Mouse (Mus musculus): ENCODE measurements around the gene Rnf6. TPM values are rescaled to one million over a fixed set of nuclear protein-coding genes. Genes with fewer than 3 reads are reported as not detected.

Gene Rnf6
- polyA plus RNA-seq, 1 experiment from 2014 or later: 63.3 TPM

Other genes starting within 250 kb of the Rnf6 start
- not detected in 2 replicates for gene Cyp3a25, start 211.9 kb downstream of the Rnf6 start, polyA plus RNA-seq (2015; fragmentation: Nextera tagmentation; extraction: Ambion mirVana)
- not detected in 2 replicates for gene Cyp3a59, start 142.3 kb downstream of the Rnf6 start, polyA plus RNA-seq (2015; fragmentation: Nextera tagmentation; extraction: Ambion mirVana)
- gene Gm5565, start 61.0 kb downstream of the Rnf6 start, polyA plus RNA-seq (2015; fragmentation: Nextera tagmentation; extraction: Ambion mirVana): not detected in 2 replicates
- not detected in 2 replicates for gene Gm6309, start 50.8 kb downstream of the Rnf6 start, polyA plus RNA-seq (2015; fragmentation: Nextera tagmentation; extraction: Ambion mirVana)
- not detected in 2 replicates for gene 1700001J03Rik, start 36.3 kb downstream of the Rnf6 start, polyA plus RNA-seq (2015; fragmentation: Nextera tagmentation; extraction: Ambion mirVana)
- 15.6 and 16.3 TPM in 2 replicates for gene Cdk8, start 9.7 kb upstream of the Rnf6 start, polyA plus RNA-seq (2015; fragmentation: Nextera tagmentation; extraction: Ambion mirVana)
- 0.29 and 0.35 TPM in 2 replicates for gene Wasf3, start 163.4 kb upstream of the Rnf6 start, polyA plus RNA-seq (2015; fragmentation: Nextera tagmentation; extraction: Ambion mirVana)